Mouse (Mus musculus) liver, embryonic 13.5 days (tissue): ENCODE results near the gene Cirbp. TPM values are rescaled to one million over a fixed set of nuclear protein-coding genes. Genes with fewer than 3 reads are reported as not detected.

Source experiments
- ATAC-seq: fragments of 200-750 bp; cut with Nextera tagmentation; 2 replicates; pipeline ENCODE4 v1.8.0; 2017; ENCODE audit warnings: low read depth, mild to moderate bottlenecking, moderate number of reproducible peaks, moderate library complexity
- DNase-seq: peaks from one replicate; pipeline ENCODE4 v3.0.0; 2022
- H3K27ac ChIP-seq: fragments of 300-500 bp; sonication (generic); 2 replicates; pipeline ENCODE4 v1.5.1; 2015; ENCODE audit warnings: moderate library complexity, mild to moderate bottlenecking, inconsistent platforms
- H3K27me3 ChIP-seq: fragments of 300-500 bp; sonication (generic); 2 replicates; pipeline ENCODE4 v1.6.1; 2015; ENCODE audit warnings: mild to moderate bottlenecking, inconsistent platforms
- H3K36me3 ChIP-seq: fragments of 300-500 bp; sonication (generic); 2 replicates; pipeline ENCODE4 v1.6.1; 2015; ENCODE audit warnings: mild to moderate bottlenecking, inconsistent platforms
- H3K4me1 ChIP-seq: fragments of 300-500 bp; sonication (generic); replicated peaks from 2 replicates; pipeline ENCODE4 v1.6.1; 2015; ENCODE audit warnings: inconsistent platforms
- H3K4me2 ChIP-seq: fragments of 300-500 bp; sonication (generic); 2 replicates; pipeline ENCODE4 v1.6.1; 2015; ENCODE audit warnings: inconsistent platforms, mild to moderate bottlenecking, moderate library complexity
- H3K4me3 ChIP-seq: fragments of 300-500 bp; sonication (generic); replicated peaks from 2 replicates; pipeline ENCODE4 v1.5.1; 2015; ENCODE audit warnings: mild to moderate bottlenecking, inconsistent platforms
- H3K9ac ChIP-seq: fragments of 300-500 bp; sonication (generic); 2 replicates; pipeline ENCODE4 v1.6.1; 2015; ENCODE audit warnings: mild to moderate bottlenecking, inconsistent platforms
- H3K9me3 ChIP-seq: fragments of 300-500 bp; sonication (generic); replicated peaks from 2 replicates; pipeline ENCODE4 v1.6.1; 2016; ENCODE audit warnings: inconsistent platforms
- WGBS: fragments of 180-500 bp; shearing (Covaris S2); methylation state at CpG from one replicate; pipeline ENCODE4 v1.1.7; 2015; ENCODE audit not compliant: insufficient replicate concordance; 5-methylcytosine and 5-hydroxymethylcytosine counted together
- polyA plus RNA-seq: library from polyadenylated mRNA; unstranded; fragments of >200 nt; fragmentation: Nextera tagmentation; extraction: Ambion mirVana; gene quantifications from 2 replicates; pipeline ENCODE4 v1.2.1, GENCODE M21; 2015

Cirbp gene
- polyA plus RNA-seq, 1 experiment from 2014 or later = 21.9 TPM

- ATAC-seq (no peak), DNase-seq (no peak)
- H3K4me1 ChIP-seq = peaks cover 83% of the 10 kb centered on the region
- H3K9ac ChIP-seq = peak overlapping the region; percentile 90
- H3K27ac ChIP-seq = peak overlapping the region; percentile 98
- H3K4me2 ChIP-seq = peak overlapping the region; percentile 99
- H3K4me3 ChIP-seq = peak overlapping the region; percentile 16
- H3K9me3 ChIP-seq = no peaks in the 10 kb centered on the region
- H3K36me3 ChIP-seq = peaks cover 49% of the 10 kb centered on the region
- WGBS = 61% methylated on average over 6 of the region's 6 CpGs
- no peaks in the 10 kb centered on the region for H3K27me3 ChIP-seq
These were observed 19.9 kb upstream of the Cirbp start for GRCm38 (mm10) chr10:80145896-80146295.

DNA sequence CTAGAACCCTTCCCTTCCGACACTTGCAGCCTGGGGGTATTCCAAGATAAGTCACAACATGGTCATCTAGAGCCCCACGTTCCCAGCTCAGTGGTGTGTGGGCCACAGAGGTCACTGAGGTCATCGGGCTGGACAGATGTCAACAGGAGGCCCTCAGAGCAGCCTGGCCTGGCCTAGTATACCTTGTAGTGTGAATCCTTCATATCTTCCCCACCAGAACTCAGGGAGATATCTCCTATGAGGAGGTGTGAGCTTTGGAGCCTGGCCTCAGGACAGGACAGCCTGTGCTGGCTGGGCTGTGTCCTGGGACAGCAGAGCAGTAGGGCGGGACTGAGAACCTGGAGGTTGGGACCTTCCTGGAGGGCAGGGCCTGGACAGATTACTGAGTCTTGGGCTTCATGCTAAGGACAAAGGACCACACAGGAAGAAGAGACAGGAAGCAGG, 19.2 kb upstream of the Cirbp start:
- no peaks in the 10 kb centered on the region for H3K27me3 ChIP-seq
- peaks cover 56% of the 10 kb centered on the region for H3K36me3 ChIP-seq
- ATAC-seq (no peak), DNase-seq (no peak)
- H3K27ac ChIP-seq = peak overlapping the region; percentile 98
- WGBS = 62% methylated on average over 4 of the region's 4 CpGs
- peak overlapping the region; percentile 91; the same call in 1 of the 2 replicates for H3K4me3 ChIP-seq
- H3K9ac ChIP-seq = peak overlapping the region; percentile 90
- no peaks in the 10 kb centered on the region for H3K9me3 ChIP-seq
- H3K4me1 ChIP-seq = peaks cover 85% of the 10 kb centered on the region
- H3K4me2 ChIP-seq = peak overlapping the region; percentile 99

DNA sequence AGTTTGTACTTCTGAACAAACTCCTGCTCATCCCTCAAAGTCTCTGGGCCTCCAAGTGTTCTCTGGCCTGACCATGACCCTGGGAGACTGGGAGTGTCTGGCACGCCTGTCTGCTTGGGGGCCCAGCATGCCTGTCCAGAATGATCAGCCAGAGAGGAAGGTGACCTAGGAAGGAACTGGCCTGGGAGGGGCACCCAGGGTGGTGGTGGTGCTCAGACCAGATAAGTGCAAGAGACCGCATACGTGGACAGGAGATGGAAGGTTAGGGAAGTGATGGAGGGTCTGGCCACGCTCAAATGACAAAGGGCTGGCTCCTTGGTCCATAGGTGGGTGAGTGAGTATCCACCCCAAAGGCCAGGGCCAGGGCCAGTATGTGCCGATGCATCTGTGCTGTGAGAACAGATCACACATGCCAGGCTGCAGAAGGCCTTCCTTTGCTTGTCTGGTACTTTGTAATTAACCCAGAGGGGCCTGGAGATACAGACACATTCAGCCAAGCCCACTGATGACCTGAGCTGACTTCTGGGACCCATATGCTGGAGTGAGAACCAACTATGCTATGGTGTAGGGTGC, 18.6 kb upstream of the Cirbp start:
- 25% methylated on average over 5 of the region's 5 CpGs for WGBS
- DNase-seq = peak; percentile 53
- no peaks in the 10 kb centered on the region for H3K9me3 ChIP-seq
- no peaks in the 10 kb centered on the region for H3K27me3 ChIP-seq
- peaks cover 88% of the 10 kb centered on the region for H3K4me1 ChIP-seq
- H3K9ac ChIP-seq = peak overlapping the region; percentile 90
- peaks cover 62% of the 10 kb centered on the region for H3K36me3 ChIP-seq
- peak overlapping the region; percentile 98 for H3K27ac ChIP-seq
- peak overlapping the region; percentile 99 for H3K4me2 ChIP-seq
- ATAC-seq = no peak
- peak overlapping the region; percentile 91 for H3K4me3 ChIP-seq

DNA sequence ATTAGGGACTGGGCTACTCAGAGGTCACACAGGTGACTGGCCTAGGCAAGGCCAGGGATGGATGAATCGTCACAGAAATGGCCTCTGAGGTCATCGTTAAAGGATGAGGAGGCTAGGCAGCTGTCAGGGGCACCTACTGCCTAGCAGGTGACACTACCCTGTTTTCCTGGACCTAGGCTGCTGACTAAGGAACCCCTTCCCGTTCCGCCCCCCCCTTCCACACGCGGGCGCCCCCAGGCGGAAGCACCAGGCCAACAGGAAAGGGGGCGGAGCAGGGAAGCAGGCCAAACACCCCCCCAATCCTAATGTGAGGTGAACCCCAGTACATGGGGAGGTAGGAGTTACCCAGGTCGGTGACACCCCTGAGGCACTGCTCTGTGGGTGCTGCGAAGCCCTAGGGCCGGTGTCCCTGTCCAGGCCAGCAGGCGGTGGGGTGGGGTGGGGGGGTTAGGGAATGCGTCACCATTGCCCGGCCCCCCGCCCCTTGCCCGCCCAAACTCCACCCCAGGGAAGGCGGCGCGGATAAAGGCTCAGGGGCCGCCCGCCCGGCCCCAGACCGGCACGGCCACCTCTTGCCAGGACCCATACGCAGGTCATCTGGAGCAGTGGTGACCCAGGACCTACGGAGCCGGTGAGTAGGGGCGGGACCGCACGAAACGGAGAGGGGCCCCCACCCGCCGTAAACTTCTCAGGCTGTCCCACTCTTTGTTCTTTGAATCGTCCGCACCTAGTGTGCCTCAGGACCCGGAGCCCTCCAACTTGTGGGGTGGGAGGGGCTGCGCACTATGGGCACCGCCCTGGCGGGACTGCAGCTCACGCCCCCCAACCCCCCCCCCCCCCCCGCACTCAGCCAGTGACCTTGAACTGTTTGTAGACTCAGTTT, 17.8 kb upstream of the Cirbp start, which contains the start of gene Midn:
Gene Midn (plus strand): TSS at position 554 of the 883 bp plus-strand sequence.
- Histone ChIP-seq H3K4me2 (peak within 1 kb of the TSS; percentile 99), H3K36me3 (peaks cover 70% of the 10 kb centered on the region), H3K9me3 (no peaks in the 10 kb centered on the region), H3K4me1 (peaks cover 88% of the 10 kb centered on the region), H3K27ac (peak within 1 kb of the TSS; percentile 98), H3K27me3 (no peaks in the 10 kb centered on the region), H3K9ac (peak within 1 kb of the TSS; percentile 90), H3K4me3 (peak within 1 kb of the TSS; percentile 91)
- peak; percentile 33 for ATAC-seq
- DNase-seq = peak; percentile 70
- under 1% methylated on average over 36 of the region's 42 CpGs for WGBS

- Histone ChIP-seq H3K9ac (peak overlapping the region; percentile 90), H3K36me3 (peaks cover 71% of the 10 kb centered on the region), H3K27me3 (no peaks in the 10 kb centered on the region), H3K27ac (peak overlapping the region; percentile 98), H3K9me3 (no peaks in the 10 kb centered on the region), H3K4me2 (peak overlapping the region; percentile 99), H3K4me1 (peaks cover 88% of the 10 kb centered on the region), H3K4me3 (peak overlapping the region; percentile 91)
- ATAC-seq = peak; percentile 56
- WGBS = under 1% methylated on average over 57 of the region's 57 CpGs
- peak; percentile 89 for DNase-seq
These were observed 17.0 kb upstream of the Cirbp start for GRCm38 (mm10) chr10:80148610-80149290.

- ATAC-seq (peak; percentile 71), DNase-seq (peak; percentile 95)
- peak overlapping the region; percentile 91 for H3K4me3 ChIP-seq
- H3K27me3 ChIP-seq = no peaks in the 10 kb centered on the region
- H3K36me3 ChIP-seq = peaks cover 71% of the 10 kb centered on the region
- H3K9ac ChIP-seq = peak overlapping the region; percentile 91
- H3K27ac ChIP-seq = peak overlapping the region; percentile 98
- peak overlapping the region; percentile 99 for H3K4me2 ChIP-seq
- under 1% methylated on average over 81 of the region's 88 CpGs for WGBS
- H3K9me3 ChIP-seq = no peaks in the 10 kb centered on the region
- H3K4me1 ChIP-seq = peaks cover 88% of the 10 kb centered on the region
These were observed 16.2 kb upstream of the Cirbp start for GRCm38 (mm10) chr10:80149291-80150225.

GRCm38 (mm10) chr10:80150226-80151210, 15.3 kb upstream of the Cirbp start:
- no peak for DNase-seq
- H3K27ac ChIP-seq = peak overlapping the region; percentile 98
- under 1% methylated on average over 65 of the region's 71 CpGs for whole genome bisulfite sequencing

DNA sequence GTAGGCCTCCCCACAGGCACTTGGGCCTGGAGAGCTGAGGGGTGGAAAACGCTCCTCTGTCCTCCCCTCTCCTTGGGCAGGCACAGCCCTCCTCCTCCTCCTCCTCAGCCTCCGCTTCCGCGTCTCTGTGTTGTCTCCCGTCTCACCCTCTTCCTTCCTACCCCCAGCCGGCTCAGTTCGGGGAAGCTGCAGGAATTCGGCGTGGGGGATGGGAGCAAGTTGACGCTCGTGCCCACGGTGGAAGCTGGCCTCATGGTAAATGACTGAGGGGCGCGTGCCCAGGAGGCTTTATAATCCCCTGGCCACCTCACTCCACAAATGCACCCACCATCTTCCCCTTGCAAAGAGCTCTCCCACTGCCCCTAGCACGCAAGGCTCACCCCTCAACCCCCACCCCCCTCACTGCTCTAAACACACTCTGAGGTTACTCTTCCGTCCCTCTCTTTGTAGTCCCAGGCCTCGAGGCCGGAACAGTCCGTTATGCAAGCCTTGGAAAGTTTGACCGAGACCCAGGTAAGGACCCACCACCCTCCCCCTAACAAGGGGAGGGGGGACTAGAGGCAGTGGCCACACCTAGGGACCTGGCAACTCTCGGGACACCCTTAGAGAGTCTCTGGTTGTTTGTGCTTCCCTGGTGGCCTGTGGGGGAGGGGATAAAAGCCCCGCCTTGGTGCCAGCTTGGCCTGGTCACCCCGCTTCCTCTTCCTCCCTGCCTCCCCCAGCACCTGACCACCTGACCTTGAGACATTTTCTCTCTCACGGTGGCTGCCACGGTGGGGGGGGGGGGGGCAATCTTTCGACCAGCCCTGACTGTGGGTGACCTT, 14.4 kb upstream of the Cirbp start:
- peak overlapping the region; percentile 98 for H3K27ac ChIP-seq
- WGBS = 7% methylated on average over 26 of the region's 26 CpGs
- no peaks in the 10 kb centered on the region for H3K27me3 ChIP-seq
- H3K9ac ChIP-seq = peak overlapping the region; percentile 91
- peaks cover 71% of the 10 kb centered on the region for H3K36me3 ChIP-seq
- peak overlapping the region; percentile 99 for H3K4me2 ChIP-seq
- H3K4me3 ChIP-seq = peak overlapping the region; percentile 91
- no peaks in the 10 kb centered on the region for H3K9me3 ChIP-seq
- H3K4me1 ChIP-seq = peaks cover 88% of the 10 kb centered on the region
- DNase-seq (no peak), ATAC-seq (no peak)

More at GRCm38 (mm10) chr10:80150226-80151210, 15.3 kb upstream of the Cirbp start:
- ATAC-seq = no peak
- Histone ChIP-seq H3K9ac (peak overlapping the region; percentile 91), H3K4me3 (peak overlapping the region; percentile 91), H3K9me3 (no peaks in the 10 kb centered on the region), H3K27me3 (no peaks in the 10 kb centered on the region), H3K4me1 (peaks cover 88% of the 10 kb centered on the region), H3K4me2 (peak overlapping the region; percentile 99), H3K36me3 (peaks cover 71% of the 10 kb centered on the region)
